ENCODE assay signal across 22 mouse cellular contexts in the genomic region with DNA sequence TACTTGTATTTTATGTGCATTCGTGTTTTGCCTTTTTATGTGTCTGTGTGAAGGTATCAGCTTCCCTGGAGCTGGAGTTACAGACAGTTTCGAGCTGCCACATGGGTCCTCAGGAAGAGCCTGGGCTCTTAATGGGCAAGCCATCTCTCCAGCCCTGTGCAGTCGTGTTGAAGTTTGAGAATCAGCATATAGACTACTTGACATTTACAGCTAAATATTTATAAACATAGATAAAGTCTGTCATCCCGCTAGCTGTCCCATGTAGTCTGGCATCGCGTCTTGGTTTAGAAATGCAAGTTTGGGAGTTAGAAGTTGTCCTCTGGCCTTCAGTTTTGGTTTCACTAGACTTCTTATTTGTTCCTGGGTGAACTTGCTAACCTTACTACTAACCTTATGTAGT.
"Had no signal": no experiment of that assay in that cellular context is flagged by ENCODE, and none has a peak within 500 bp of the region (broad histone marks: within the 10 kb centered on the region; RNA-seq: fewer than 3 reads in every experiment).

No protein-coding gene starts in this region.

- H3K9me3 ChIP-seq: hindbrain, embryonic 13.5 days; hindbrain, embryonic 15.5 days; kidney, embryonic 15.5 days; limb, embryonic 13.5 days; limb, embryonic 15.5 days; liver, embryonic 12.5 days had no signal

- DNase-seq: forebrain, postnatal 0 days; gastrocnemius, postnatal 14 days; gastrocnemius, postnatal 36 days; heart, postnatal 14 days; heart, postnatal 36 days; kidney, adult 11 months; kidney, adult 2 months; kidney, adult 9 months; kidney, postnatal 25 days; layer of hippocampus, adult 9-11 months; layer of hippocampus, postnatal 36 days; left cerebral cortex, postnatal 4 days had no signal

- H3K4me3 ChIP-seq: hindbrain, embryonic 13.5 days; hindbrain, embryonic 15.5 days; kidney, embryonic 15.5 days; limb, embryonic 13.5 days; limb, embryonic 15.5 days; liver, embryonic 12.5 days had no signal

- H3K27ac ChIP-seq: hindbrain, embryonic 13.5 days; hindbrain, embryonic 15.5 days; hindbrain, postnatal 0 days; kidney, embryonic 15.5 days; limb, embryonic 13.5 days; limb, embryonic 15.5 days; liver, embryonic 12.5 days; liver, embryonic 14.5 days had no signal

- H3K4me2 ChIP-seq: heart, embryonic 11.5 days; hindbrain, embryonic 13.5 days; hindbrain, embryonic 15.5 days; kidney, embryonic 15.5 days; limb, embryonic 13.5 days; limb, embryonic 15.5 days; liver, embryonic 12.5 days had no signal

- H3K27me3 ChIP-seq: hindbrain, embryonic 13.5 days; hindbrain, embryonic 15.5 days; kidney, embryonic 15.5 days; limb, embryonic 13.5 days; limb, embryonic 15.5 days; liver, embryonic 12.5 days had no signal

- H3K9ac ChIP-seq: forebrain, postnatal 0 days; hindbrain, embryonic 13.5 days; hindbrain, embryonic 15.5 days; kidney, embryonic 15.5 days; limb, embryonic 13.5 days; limb, embryonic 15.5 days; liver, embryonic 12.5 days; liver, embryonic 14.5 days had no signal

- ATAC-seq: forebrain, postnatal 0 days; hindbrain, postnatal 0 days; intestine, embryonic 16.5 days; liver, embryonic 12.5 days had no signal

- H3K4me1 ChIP-seq: hindbrain, embryonic 13.5 days; hindbrain, embryonic 15.5 days; kidney, embryonic 15.5 days; limb, embryonic 15.5 days had no signal
